Mouse (Mus musculus) cortical plate, adult 2 months (tissue): ENCODE results near the gene Rab31.

Source experiments
- CTCF ChIP-seq: fragments of 200-500 bp; IDR thresholded peaks from 2 replicates; pipeline ENCODE4 v1.5.1; 2011; ENCODE audit warnings: mild to moderate bottlenecking, control low read depth, low read length; ENCODE audit not compliant: insufficient read depth; ENCODE audit errors: extremely low read depth
- POLR2A ChIP-seq: fragments of 200-500 bp; IDR thresholded peaks from 2 replicates; pipeline ENCODE4 v1.6.1; 2011; ENCODE audit warnings: mild to moderate bottlenecking, low read length, control low read depth; ENCODE audit not compliant: insufficient read depth; ENCODE audit errors: extremely low read depth

DNA sequence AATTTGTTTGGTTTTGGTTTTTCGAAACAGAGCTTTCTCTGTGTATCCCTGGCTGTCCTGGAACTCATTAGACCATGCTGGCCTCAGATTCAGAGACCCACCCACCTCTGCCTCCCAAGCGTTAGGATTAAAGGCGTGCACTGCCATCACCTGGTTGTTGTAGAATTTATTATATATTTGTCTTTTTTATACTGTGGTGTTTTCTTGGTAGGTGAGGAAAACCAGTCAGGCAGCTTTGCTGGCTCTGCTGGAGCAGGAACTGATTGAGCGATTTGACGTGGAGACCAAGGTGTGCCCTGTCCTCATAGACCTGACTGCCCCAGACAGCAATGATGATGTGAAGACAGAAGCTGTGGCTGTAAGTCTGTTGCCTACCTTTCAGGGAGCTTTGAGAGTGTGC lies 38.5 kb upstream of the Rab31 start:
- no peak for TF ChIP-seq CTCF
- TF ChIP-seq POLR2A = no peak
